Mouse (Mus musculus) NIH3T3 (cell line): Measurements from ENCODE around the gene Chmp6.

ENCODE experiments used
- DNase-seq: peaks from one replicate; pipeline ENCODE4 v3.0.0-alpha.2; 2012; ENCODE audit warnings: low read depth

Gene Chmp6

DNA sequence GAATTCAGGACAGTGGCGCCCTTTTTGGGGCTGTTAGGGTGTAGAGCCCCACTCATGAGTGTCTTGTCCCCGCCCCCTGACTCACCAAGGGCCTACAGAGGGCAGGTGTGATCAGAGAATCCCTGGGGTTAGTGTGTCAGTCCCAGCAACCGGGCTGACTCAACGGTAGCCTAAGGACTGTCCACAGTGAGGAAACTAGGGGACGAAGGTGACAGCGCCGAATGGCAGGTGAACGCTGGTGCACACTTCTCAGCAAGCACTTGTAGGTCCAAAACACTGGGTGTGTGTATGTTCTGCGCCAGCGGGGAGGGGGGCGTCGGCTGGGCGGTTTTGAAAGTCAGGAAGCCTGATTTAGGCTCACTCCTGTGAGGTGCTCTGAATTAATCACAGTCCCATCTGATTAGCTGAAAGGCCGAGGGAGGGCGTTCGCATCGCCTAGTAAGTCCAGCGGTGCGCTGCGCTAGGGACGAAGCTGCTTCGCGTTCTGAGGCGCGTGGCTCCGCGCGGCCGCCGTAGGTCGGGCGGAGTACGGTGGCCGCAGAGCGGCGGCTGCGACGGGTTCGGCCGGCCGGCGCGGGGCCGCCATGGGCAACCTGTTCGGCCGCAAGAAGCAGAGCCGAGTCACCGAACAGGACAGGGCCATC, at the start of gene Chmp6:
Gene Chmp6 (plus strand): TSS at position 151 of the 644 bp plus-strand sequence.
- DNase-seq = peak; percentile 94

DNA sequence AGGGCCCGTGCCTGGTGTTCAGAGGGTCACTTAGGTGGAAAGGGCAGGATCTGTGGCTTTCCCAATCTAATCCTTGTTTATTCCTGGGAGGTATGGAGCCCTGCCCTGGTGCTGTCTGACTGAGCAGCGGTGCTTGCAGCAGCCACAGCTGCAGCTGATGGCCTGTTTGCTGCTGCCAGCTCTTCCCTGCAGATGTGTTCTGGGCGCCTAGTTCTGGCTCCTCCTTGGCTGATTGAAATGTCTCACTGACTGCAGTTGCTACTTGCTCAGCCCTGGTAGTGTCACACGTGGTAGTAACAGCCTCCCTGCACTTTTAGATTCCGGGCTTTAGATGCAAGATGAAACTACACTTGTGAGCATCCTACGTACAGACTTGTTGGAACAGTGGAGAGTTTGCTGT, 46.4 kb upstream of the Chmp6 start:
- no peak for DNase-seq

DNA sequence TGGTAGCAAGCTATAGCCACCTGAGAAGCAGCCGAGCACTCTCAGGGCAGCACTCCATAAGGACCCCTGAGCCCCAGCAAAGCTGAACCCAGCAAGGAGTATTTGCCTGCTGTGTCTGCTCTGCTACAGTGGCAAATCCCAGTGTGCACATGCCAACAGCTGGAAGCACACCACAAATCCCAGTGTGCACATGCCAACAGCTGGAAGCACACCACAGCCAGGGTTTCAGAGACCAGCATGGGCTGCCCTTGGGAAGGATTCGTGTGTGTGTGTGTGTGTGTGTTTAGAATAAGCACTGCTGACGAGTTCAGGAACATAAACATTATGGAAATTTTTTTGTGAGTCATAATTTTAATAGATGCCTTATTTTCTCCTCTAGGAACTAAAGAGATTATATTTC, 45.1 kb upstream of the Chmp6 start:
- DNase-seq = peak; percentile 75

DNA sequence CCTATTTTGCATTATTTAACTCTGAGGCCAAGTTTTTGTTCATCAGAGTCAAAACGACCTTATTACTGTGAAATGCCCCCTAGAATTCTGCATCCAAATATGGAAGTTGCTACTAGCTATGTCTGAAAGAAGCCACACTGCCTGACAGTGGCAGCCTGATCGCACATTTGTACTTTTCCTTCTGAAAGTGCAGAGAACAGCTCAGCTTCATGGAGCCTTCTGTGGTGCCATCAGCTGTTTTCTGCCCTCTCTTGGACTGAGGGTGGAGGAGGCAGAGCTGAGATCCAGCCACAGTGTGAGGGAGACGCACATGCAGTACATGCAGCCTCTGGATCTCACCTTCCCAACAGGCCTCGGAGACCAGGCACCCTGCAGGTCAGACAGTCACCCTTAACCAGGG, 44.7 kb upstream of the Chmp6 start:
- peak; percentile 35 for DNase-seq

DNA sequence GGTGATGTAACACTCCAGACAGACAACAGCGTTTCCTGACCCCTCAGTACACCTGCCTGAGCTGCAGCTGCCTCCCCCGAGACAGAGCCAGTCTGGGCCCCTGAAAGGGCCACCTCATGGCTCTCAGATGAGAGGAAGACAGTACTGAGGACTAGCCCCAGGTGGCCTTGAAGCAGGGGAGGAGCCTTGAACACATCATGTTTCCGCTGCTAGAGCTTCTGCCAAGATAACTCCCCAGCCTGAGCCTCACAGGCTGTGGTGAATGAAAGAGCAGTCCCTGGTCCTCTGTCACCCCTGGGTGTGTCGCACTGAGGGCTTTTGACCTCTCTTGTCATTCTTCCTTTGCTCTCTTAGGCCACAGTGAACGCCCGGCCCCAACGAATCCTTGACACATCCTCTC, 42.1 kb upstream of the Chmp6 start:
- no peak for DNase-seq

DNA sequence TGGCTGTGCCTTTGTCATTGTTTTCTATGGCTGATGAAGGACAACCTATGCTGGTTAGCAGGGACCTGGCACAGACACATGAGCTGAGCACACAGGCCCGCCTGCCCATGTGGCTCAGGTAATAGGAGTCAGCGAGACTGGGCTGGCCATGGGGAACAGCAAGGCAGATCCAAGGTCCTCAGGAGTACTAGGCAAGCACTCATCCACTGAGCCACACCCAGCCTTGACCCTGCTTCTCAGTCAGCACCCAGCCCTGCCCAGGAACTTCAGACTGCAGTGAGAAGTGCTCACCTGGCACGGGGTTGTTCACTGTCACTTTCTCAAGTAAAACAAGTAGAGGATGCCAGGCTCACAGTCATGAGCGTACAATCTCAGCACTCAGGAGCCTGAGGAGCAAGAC, 39.6 kb upstream of the Chmp6 start:
- no peak for DNase-seq

DNA sequence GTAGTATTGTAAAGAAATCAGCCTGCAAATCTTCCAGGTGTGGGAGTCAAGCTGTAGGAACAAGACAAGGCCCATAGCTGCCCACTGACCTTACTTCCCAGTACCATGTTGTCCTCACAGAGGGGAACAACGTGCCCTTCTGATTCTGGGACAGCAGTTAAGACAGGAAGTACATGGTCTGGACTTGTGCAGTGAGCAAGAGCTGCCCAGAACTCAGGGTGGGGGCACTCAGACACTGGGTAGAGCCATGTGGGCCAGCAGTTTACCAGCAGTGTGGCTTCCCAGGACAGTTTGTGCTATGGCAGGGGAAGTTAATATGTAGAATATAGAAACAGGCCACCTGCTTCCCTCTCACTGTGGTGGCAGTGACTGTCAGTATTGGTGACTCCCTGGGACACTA, 38.4 kb upstream of the Chmp6 start:
- no peak for DNase-seq

DNA sequence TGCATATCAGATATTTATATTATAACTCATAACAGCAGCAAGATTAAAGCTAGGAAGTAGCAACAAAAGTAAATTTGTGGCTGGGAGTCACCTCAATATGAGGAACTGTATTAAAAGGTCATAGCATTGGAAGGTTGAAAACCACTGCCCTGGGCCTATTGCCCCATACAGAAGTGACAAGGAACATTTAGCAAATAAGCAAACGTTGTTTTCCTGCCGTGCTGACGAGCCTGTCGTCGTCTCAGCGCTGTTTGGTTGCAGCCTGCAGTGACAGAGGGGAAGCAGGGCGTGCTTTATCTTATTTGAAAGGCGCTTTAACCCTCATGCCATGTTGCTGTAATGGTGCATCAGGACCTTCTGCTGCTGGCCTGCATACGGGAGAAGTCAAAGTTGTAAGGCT, 37.6 kb upstream of the Chmp6 start:
- no peak for DNase-seq

DNA sequence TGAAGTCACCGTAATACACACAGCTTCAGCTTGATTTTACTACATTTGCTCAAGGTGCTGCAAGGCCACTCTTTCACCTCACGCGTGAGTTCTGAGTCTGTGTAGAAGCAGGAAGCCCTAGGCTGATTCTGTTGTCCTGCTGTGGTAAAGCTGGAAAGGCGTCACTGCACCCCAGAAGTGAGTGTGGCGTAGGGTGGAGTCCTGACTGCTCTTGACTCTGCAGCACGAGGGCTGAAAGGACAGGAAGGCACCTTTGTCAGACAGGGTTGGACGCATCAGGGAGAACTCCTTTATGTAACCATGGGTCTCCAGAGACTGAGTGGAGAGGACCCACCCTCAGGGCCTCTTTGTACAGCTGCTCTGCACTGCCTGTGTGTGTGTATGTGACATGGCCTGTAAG, 36.1 kb upstream of the Chmp6 start:
- no peak for DNase-seq

DNA sequence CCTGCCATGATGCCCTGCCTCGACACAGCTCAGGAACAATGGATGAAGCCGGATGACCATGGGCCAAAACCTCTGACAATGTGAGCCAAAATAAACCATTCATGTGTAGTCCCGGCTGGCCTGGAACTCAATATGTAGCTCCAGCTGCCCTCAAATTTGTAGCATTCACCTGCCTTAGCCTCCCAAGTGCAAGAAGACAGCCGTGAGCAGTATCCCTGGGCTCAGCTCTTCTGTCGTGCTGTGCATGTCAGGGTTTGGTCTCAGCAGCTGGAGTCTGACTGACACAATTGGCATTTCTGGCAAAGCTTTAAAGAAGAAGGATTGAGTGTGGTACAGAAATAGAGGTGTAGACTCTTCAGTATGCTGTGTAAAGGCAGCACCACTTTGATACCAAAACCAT, 33.7 kb upstream of the Chmp6 start:
- no peak for DNase-seq

DNA sequence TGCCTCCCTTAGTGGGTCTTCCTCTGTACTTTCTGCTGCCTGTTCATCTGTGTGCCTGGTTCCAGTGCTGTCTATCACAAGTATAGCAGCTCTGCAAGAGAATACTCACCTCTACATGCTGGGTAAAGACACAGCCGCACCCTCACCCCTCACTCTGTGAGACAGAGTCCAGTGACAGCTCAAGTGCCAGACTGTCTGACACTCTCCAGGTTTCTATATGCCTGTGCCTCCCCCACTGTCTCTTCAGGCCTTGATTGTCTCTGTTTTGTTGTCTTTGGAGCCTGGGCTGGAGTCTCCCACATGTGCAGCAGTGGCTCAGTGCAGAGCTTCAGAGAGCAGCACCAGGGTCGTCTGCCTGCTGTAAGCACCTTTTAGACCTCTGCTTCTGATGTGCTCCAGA, 29.6 kb upstream of the Chmp6 start:
- DNase-seq = no peak

DNA sequence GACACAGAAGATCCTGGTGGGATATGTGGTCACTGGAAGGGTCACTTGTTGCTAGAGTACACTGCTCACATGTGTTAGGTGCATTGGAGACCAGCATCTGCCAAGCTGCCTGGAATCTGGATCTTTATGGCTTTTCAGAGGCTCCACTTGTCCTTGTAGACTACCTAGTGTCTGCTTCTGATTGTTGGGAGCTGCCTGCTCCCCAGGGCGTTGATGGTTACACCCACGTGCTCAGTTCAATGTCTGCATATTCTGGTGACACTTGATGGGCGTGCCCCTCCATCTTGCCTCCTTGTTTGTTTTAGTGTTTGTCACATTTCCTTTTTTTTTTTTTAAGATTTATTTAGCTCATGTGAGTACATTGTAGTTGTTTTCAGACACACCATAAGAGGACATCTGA, 23.3 kb upstream of the Chmp6 start:
- DNase-seq = no peak

DNA sequence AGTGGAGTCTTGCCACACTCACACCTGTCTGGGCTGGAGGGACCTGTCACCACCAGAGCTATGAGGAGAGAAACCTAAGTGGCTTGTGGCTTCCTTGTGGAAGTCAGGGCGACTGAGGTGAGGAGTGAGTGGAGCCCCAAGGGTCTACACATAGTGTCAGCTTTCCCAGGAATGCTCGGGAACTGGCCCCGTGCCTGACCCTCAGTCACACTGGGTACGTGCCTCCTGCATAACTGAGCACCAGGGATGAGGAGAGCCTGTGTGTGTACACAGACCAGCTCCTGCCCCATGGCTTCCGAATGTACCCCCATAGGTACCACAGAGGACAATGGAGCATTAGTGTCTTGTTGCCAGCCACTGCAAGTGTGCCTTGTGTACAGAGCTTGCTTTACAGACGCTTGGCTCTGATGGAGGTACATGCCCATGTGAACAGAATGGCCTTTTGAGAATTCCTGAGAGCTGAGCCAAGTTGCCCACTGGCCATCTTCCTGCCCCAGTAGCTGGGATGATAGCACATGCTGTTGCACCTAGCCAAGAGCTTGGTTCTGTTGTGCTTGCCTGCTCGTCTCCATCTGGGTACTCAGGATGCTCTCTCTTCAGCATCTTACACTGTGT, 21.5 kb upstream of the Chmp6 start:
- DNase-seq = no peak

DNA sequence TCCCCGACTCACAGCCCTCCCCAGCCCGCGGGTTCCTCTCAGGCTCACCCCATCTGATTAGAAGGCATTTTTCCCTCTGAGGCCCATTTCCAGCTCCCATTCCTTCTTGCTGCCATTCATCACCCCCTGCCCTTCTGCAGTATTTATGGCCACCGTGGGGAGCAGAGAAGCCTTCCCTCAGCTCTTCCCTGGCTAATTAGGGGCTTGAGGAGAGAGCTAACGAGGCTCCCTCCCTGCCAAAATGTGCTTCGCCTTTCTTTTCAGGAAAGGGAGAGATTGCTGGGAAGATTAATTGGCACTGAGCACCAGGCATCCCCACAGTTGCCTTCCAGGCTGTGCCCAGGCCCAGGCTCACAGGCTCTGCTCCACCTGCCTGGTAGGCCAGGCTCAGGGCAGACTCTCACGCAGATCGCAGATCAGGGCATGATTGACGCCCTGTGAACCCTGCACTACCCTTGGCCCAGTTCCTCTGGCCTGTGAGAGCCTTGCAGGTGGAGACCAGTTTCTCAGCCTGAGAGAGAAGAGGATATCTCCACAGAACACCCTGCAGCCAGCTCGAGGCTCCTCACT, 19.5 kb upstream of the Chmp6 start:
- no peak for DNase-seq

DNA sequence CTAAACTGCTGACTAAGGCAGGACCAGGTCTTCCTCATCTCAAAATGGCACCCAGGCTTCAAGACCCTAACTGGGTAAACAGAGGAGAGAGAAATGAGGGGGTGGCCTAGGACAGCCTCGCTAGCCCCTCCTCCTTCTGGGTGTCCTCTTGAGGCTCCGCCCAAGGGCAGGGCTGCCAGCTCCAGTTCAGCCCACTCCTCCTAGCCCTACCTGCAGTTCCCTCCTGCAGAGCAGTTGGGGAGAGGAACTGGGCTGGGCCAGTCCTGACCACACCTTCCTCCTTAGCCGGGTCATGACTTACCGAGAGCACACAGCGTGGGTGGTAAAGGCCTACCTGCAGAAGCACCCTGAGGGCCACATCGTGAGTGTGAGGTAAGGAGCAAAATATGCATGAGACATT, 18.6 kb upstream of the Chmp6 start:
- DNase-seq = no peak

DNA sequence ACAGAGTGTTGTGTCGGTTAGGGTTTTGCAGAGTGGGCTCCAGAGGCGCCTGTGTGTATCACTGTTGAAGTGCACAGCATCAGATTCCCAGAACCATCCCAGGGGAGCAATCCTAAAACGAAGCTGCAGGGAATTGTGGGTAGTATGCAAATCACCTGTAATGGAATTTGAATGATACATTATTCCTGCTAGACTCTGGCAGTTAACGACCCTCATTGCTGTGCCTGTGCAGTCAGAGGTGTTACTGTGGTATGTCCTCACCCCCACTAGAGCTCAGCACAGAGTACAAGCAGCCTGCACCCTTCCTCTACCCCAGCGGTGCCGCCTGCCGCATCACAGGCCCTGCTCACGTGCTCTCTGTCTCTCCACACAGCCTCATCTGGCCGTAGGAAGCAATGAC, 16.2 kb upstream of the Chmp6 start:
- DNase-seq = no peak

DNA sequence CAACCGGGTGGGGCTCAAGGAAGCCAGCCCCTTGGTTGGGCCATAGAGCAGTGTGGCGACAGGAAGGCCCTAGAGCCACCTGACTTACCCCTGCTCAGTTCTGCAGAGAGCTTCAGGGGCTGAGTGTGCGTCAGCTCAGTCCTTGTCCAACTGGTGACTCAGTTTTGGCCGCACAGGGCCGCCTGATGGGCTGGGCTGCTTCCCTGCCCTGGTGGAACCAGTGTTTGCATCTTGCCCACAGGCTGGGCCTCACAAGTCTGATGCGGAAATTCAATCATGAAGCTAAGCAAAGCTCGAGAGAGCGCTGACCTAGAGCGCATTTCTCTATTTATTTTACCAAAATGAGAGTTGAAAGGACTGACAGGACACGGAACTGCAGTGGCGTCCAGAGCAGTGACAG, 14.3 kb upstream of the Chmp6 start:
- peak; percentile 59 for DNase-seq

DNA sequence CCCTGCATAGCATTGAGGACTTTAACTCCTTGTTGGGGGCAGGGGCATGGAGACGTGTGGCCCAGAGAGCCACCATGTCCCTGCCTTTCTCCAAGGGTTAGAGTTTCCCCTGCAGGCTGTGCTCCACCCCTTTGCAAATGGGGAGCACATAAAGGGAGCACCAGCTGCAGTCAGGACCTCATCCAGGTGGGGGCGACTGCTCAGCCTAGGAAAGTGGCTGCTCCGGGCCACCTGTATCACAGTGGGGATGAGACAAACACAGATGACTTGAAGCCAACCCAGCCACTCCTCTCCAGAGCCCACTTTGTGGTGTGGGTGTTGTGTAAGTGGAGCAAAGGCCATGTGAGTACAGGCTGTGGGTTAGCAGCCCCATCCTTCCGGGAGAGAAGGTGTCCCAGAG, 12.1 kb upstream of the Chmp6 start:
- DNase-seq = no peak

DNA sequence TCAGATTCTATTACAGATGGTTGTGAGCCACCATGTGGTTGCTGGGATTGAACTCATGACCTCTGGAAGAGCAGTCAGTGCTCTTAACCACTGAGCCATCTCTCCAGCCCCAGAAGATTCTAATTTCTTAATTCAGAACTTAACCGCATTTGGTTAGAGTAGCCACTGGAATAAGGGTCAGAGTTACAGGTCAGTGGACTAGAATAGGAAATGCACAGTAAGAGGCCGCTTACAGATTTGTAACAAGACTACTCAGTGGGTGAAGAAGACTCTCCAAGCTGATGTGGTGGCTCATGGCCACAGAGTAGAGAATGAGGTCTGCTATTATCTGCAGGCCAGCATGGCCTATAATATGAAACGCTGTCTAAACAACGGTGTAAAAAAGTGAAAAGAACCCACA, 10.3 kb upstream of the Chmp6 start:
- DNase-seq = no peak

DNA sequence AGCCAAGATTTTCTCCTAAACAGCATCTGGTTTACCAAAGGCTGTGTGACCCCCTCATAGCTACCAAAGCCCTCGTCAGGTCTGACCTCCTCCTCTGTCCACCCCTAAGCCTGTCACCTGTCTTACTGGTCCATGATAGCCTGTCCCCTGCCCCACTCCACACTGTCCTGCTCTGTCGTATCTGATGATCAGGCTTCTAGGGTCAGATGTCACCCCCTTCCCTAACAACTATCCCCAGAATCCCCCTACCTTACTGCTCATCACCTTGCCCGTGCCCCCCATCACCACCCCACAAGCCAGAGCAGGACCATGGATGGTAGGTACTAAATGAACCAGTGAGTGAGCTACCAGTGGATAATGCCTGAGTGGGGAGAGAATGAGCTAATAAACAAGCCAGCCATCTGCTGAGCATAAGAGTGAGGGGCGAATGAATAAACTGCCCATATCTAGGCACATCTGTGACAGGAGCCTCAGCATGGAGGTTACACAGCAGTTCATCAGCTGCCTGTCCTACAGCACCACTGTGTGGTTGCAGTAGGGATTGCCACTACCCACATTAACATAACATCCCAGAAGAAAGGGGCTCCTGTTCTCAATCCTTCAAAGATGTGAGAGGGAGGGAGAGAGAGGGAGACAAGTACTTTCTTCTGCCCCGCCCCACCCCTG, 8.5 kb upstream of the Chmp6 start:
- DNase-seq = peak; percentile 87

DNA sequence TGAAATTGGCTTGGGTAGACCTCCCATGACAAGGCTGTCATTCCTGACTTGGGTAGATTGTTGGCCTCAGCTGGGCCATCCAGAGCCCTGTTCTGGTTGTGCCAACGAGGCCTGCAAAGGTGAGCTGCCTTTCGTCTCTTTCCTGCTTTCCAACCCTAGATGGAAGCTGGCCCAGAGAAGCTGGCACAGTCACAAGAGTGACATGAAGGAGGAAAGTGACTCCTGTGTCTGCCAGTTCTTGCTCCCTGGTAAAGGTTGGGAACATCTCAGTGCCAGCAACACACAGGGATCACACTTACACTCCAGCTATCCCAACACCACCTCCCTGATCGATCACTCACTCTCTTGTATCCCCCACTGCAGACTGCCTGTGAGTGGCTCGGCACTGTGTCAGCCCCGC, 7.4 kb upstream of the Chmp6 start:
- no peak for DNase-seq

DNA sequence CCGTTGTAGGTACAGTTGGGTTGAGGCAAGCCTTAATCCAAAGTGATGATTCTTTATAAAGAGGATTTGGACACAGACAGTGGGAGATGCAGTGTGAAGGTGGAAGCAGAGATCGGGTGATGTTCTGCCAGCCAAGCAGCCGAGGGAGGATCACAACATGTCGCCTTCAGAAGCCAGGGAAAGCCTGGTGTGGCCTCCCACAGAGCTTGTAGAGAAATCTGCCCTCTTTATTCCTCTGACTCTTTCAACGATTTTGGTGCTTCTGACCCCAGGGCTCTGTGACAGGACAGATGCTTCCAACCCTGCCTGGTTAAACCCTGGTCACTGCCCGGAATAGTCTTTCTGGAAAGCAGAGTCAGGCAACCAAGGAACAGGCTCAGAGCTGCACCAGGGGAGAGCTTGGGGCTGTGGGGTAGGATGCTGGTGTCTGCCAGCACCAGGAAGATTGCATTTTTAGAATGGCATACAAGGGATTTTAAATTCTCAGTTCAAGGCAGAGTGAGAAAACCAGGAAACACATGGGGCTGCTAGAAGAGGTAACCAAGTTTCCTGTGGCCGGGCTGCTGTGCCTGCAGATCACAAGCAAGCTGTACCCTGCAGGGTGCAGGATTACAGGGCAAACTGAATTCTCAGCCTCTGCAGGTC, 6.1 kb upstream of the Chmp6 start:
- DNase-seq = no peak

DNA sequence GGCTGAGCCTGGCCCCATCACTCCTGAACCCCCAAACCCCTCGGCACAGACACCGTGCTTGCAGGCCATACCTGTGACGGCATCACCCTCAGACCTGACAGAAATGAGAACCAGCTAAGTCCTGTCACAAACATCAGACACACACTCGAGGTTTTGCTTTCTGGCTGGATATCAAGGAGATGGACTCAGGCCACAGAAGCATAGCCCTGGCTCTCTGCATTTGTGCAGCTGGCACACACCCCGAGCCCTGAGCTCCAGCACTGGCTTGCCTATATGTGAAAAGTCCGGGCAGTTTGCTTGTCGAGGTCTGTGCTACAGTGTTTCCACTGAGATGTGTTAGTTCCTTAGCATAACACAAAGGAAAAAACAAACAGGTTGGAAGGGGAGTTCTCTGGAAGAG, 5.5 kb upstream of the Chmp6 start:
- no peak for DNase-seq
